Mouse (Mus musculus) embryonic facial prominence, embryonic 13.5 days (tissue): ENCODE data around the gene Scai. TPM values are rescaled to one million over a fixed set of nuclear protein-coding genes. Genes with fewer than 3 reads are reported as not detected.

ENCODE experiments used
- ATAC-seq: fragments of 200-750 bp; cut with Nextera tagmentation; 2 replicates; pipeline ENCODE4 v1.8.0; 2017; ENCODE audit warnings: low read depth; ENCODE audit not compliant: insufficient number of reproducible peaks, insufficient read depth, low FRiP score, low TSS enrichment
- H3K27ac ChIP-seq: fragments of 300-500 bp; sonication (generic); 2 replicates; pipeline ENCODE4 v1.5.1; 2015; ENCODE audit warnings: moderate library complexity, mild to moderate bottlenecking, inconsistent platforms
- H3K27me3 ChIP-seq: fragments of 300-500 bp; sonication (generic); 2 replicates; pipeline ENCODE4 v1.6.1; 2015; ENCODE audit warnings: mild to moderate bottlenecking, inconsistent platforms
- H3K36me3 ChIP-seq: fragments of 300-500 bp; sonication (generic); 2 replicates; pipeline ENCODE4 v1.6.1; 2015; ENCODE audit warnings: mild to moderate bottlenecking, inconsistent platforms
- H3K4me1 ChIP-seq: fragments of 300-500 bp; sonication (generic); 2 replicates; pipeline ENCODE4 v1.6.1; 2015; ENCODE audit warnings: inconsistent platforms
- H3K4me2 ChIP-seq: fragments of 300-500 bp; sonication (generic); 2 replicates; pipeline ENCODE4 v1.6.1; 2015; ENCODE audit warnings: moderate library complexity, mild to moderate bottlenecking, inconsistent platforms
- H3K4me3 ChIP-seq: fragments of 300-500 bp; sonication (generic); 2 replicates; pipeline ENCODE4 v1.5.1; 2015; ENCODE audit warnings: mild to moderate bottlenecking, inconsistent platforms
- H3K9ac ChIP-seq: fragments of 300-500 bp; sonication (generic); 2 replicates; pipeline ENCODE4 v1.6.1; 2015; ENCODE audit warnings: mild to moderate bottlenecking, inconsistent platforms
- H3K9me3 ChIP-seq: fragments of 300-500 bp; sonication (generic); 2 replicates; pipeline ENCODE4 v1.6.1; 2016; ENCODE audit warnings: inconsistent platforms
- WGBS: fragments of 180-500 bp; shearing (Covaris S2); methylation state at CpG from one replicate; pipeline ENCODE4 v1.1.7; 2015; ENCODE audit warnings: mixed read lengths; 5-methylcytosine and 5-hydroxymethylcytosine counted together
- polyA plus RNA-seq: library from polyadenylated mRNA; unstranded; fragments of >200 nt; fragmentation: Nextera tagmentation; extraction: Ambion mirVana; gene quantifications from 2 replicates; pipeline ENCODE4 v1.2.1, GENCODE M21; 2015

The Scai gene
- polyA plus RNA-seq, 1 experiment from 2014 or later, result 19.6 TPM

DNA sequence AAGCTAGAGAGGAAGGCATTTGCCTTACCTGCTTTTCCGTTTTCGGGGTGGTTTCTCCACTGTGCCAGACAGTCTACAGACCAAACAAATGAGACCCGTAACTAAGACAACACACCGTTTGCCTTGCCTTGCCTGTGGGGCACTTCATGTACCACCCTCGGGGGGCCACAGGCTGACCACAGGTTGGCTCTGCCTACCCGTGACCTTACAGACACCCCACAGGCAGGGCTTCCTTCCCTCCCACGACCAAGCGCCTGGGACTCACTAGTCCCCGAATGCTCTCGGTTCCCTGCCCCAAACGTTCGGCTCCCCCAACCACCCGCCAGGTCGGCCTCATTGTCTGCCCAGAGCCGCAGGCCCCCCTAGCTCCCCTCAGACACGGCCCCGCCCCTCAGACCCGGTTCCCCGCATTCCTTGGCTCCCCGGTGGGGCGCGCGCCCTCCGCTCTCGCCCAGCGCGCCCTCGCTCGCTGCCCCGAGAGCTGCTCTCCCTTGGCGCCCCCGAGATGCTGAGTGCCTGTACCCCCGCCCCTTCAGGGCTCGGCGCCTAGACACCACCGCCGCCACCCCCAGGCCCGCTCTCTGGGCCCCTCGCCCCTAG, 473 bp downstream of the Scai start:
- no peaks in the 10 kb centered on the region for H3K9me3 ChIP-seq
- peak overlapping the region; percentile 75 for H3K4me2 ChIP-seq
- H3K4me1 ChIP-seq, result peaks cover 11% of the 10 kb centered on the region
- H3K9ac ChIP-seq, result peak overlapping the region; percentile 91
- peak overlapping the region; percentile 98 for H3K27ac ChIP-seq
- peak overlapping the region; percentile 95 for H3K4me3 ChIP-seq
- H3K27me3 ChIP-seq, result no peaks in the 10 kb centered on the region
- peaks cover 26% of the 10 kb centered on the region for H3K36me3 ChIP-seq
- WGBS, result under 1% methylated on average over 39 of the region's 39 CpGs
- peak; percentile 85 for ATAC-seq

DNA sequence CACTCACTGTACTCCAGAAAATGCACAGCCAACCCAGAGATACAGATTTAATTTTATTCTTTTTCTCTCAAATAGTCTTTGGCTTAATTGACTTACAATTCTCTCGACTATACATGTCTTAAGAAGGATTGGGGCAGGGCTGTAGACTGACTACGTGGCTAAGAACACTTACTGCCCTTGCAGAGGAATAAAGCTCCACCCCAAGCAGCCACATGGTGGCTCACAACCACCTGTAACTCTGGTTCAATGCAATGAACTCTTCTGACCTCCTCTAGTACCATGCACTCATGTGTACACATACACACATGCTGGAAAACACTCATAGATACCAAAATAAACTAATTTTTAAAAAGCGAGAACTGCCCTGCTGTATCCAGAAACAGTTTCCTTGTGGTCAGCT, 4.6 kb downstream of the Scai start:
- H3K27me3 ChIP-seq, result no peaks in the 10 kb centered on the region
- peaks cover 42% of the 10 kb centered on the region for H3K36me3 ChIP-seq
- H3K9me3 ChIP-seq, result no peaks in the 10 kb centered on the region
- H3K4me2 ChIP-seq, result no peak overlapping the region
- H3K27ac ChIP-seq, result no peak overlapping the region
- H3K4me3 ChIP-seq, result no peak overlapping the region
- ATAC-seq, result no peak
- peaks cover 10% of the 10 kb centered on the region for H3K4me1 ChIP-seq
- H3K9ac ChIP-seq, result no peak overlapping the region
- 79% methylated on average over 3 of the region's 3 CpGs for WGBS

DNA sequence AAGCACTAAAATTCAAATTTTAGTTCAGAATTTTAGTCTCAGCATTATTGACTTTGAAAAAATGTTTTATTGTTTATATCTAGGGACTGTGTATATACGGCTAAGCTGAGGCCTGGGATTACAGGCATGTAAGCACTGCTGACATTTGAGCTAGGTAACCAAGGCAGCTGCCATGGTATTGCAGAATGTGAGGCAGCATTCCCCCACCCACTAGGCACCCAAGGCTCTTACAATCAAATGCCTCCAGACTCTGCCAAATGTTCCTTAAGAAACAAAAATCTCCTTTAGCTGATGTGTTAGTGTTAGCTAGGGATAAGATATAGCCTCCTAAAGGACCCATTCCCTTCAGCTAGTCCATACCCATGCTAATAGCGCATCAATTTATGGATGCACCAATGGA, 6.9 kb downstream of the Scai start:
- Histone ChIP-seq H3K4me3 (no peak overlapping the region), H3K4me1 (peaks cover 1% of the 10 kb centered on the region), H3K4me2 (no peak overlapping the region), H3K27ac (no peak overlapping the region), H3K27me3 (no peaks in the 10 kb centered on the region), H3K36me3 (peaks cover 49% of the 10 kb centered on the region), H3K9ac (no peak overlapping the region), H3K9me3 (no peaks in the 10 kb centered on the region)
- ATAC-seq, result no peak
- WGBS, result 86% methylated on average over 2 of the region's 2 CpGs

DNA sequence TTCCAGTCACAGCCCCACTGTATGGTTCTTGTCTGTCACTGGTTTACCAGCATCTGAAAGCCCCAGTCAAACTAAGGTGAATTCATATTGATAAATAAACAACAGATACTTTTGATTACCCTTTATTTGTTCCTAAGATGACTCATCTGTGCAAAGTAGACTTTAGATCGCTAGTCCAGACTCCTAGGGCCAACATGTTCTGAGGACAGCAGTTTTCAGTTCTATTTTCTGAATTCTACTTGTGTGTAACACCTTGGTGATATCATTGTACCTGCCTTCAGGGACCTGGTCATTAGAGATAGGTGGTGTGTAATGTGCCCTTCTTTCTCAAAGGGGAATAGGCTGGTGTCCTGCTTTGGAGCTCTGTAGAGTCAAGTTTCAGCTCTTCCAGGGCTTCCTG, 29.5 kb downstream of the Scai start:
- ATAC-seq, result no peak
- H3K36me3 ChIP-seq, result peaks cover 16% of the 10 kb centered on the region
- no peaks in the 10 kb centered on the region for H3K27me3 ChIP-seq
- H3K4me1 ChIP-seq, result no peaks in the 10 kb centered on the region
- H3K9me3 ChIP-seq, result no peaks in the 10 kb centered on the region
- H3K4me3 ChIP-seq, result no peak overlapping the region
- no peak overlapping the region for H3K4me2 ChIP-seq
- no peak overlapping the region for H3K27ac ChIP-seq
- 90% methylated on average over 1 of the region's 1 CpGs for WGBS
- H3K9ac ChIP-seq, result no peak overlapping the region

DNA sequence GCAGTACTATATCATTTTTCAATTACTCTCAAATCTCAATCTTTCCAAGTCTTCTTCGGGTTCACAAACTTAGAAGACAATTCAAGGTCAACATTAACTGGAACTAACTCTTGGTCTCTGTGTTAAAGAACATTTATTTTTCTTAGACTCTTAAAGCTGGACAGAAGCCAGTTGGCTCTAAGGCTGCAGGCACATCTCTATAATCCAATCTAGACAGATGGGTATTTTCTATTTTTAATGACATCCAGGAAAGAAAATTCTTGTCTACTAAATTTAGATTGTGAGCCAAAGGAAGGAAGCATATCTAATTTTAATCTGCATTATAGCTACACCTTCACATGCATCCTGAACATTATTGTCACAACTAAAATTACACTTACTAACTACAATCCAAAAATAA, 32.6 kb downstream of the Scai start:
- no peak for ATAC-seq
- 75% methylated on average over 1 of the region's 1 CpGs for WGBS
- H3K4me1 ChIP-seq, result no peaks in the 10 kb centered on the region
- no peaks in the 10 kb centered on the region for H3K9me3 ChIP-seq
- no peak overlapping the region for H3K4me2 ChIP-seq
- no peaks in the 10 kb centered on the region for H3K27me3 ChIP-seq
- peaks cover 25% of the 10 kb centered on the region for H3K36me3 ChIP-seq
- no peak overlapping the region for H3K27ac ChIP-seq
- no peak overlapping the region for H3K4me3 ChIP-seq
- H3K9ac ChIP-seq, result no peak overlapping the region

DNA sequence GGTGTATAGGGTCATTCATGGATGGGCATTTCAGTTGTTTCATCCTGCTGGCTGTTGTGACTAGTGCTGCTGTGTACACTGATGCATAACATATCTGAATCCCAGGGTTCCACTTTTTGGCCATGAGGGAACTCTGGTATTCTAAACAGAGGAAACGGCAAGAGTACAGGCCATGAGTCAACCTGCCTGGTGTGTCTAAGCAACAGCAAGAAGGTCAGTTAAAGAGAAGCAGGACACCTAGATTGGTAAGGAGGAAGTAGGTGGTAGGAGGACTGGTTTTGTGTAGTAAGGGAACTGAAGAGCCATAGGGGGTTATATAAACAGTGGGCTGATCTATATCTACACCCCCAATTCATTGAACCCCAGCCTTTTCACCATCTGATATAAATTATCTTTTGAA, 33.7 kb downstream of the Scai start:
- Histone ChIP-seq H3K9me3 (no peaks in the 10 kb centered on the region), H3K27me3 (no peaks in the 10 kb centered on the region), H3K27ac (no peak overlapping the region), H3K4me1 (no peaks in the 10 kb centered on the region), H3K4me3 (no peak overlapping the region), H3K4me2 (no peak overlapping the region), H3K36me3 (peaks cover 25% of the 10 kb centered on the region), H3K9ac (no peak overlapping the region)
- no peak for ATAC-seq
- WGBS, result 86% methylated on average over 1 of the region's 1 CpGs

DNA sequence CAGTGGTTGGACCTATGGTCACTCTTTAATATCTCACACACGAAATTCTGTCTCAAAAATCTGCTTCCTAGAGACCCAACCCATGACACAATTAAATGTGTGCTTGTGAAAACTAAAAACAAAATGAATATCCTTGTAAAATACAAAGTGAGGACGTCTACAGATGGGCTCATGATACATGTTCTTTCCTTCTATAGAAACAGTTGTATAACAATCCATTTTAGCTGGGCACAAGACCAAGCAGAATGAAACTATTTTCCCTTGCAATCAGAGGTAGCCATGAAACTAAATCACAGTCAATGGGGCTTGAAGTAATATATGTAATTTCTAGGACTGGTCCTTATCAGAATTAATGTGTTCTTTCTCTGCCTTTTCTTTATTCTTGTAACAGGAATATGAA, 39.6 kb downstream of the Scai start:
- no peaks in the 10 kb centered on the region for H3K9me3 ChIP-seq
- WGBS, result 71% methylated on average over 2 of the region's 2 CpGs
- ATAC-seq, result no peak
- H3K27ac ChIP-seq, result no peak overlapping the region
- H3K4me3 ChIP-seq, result no peak overlapping the region
- H3K27me3 ChIP-seq, result no peaks in the 10 kb centered on the region
- no peak overlapping the region for H3K9ac ChIP-seq
- peaks cover 22% of the 10 kb centered on the region; the same call in 1 of the 2 replicates for H3K36me3 ChIP-seq
- no peaks in the 10 kb centered on the region for H3K4me1 ChIP-seq
- H3K4me2 ChIP-seq, result no peak overlapping the region

DNA sequence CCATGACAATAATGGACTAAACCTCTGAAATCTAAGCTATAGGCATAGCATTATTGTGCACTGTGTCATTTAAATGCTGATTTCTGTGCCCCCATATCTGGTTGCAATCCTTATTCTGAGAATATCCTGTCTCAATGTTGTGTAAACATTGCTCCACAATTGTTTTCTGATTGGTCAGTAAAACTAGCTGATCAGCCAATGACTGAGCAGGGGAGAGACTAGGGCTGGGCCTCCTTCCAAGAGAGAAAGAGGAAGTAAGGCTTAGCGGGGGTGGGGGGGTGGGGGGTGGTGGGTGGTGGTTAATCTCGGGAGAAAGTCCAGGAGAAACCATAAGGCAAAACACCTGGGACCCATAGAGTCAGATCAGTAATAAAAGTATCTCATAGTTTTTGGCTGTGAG, 42.5 kb downstream of the Scai start:
- Histone ChIP-seq H3K27me3 (no peaks in the 10 kb centered on the region), H3K4me1 (no peaks in the 10 kb centered on the region), H3K36me3 (peaks cover 21% of the 10 kb centered on the region; the same call in 1 of the 2 replicates), H3K9me3 (no peaks in the 10 kb centered on the region), H3K4me2 (no peak overlapping the region), H3K4me3 (no peak overlapping the region), H3K9ac (no peak overlapping the region), H3K27ac (no peak overlapping the region)
- ATAC-seq, result no peak
- 45% methylated on average over 1 of the region's 2 CpGs for WGBS

DNA sequence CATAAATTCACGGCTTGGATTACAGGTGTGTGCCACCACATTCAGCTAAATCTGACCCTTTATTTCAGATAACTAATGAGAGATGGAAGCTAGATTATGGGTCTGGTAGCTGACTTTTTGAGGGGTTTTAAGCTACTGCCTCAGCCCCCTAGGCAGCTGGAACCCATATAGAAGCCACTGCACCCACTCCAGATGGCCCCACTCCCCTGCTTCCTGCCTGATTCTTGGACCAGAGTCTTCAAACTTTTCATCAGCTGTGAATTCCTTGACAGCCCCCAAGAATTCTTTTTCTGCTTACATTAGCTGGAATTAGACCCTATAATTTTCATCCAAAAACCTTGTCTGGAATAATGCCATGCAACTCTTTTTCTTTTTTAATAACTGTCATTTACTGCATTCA, 44.1 kb downstream of the Scai start:
- no peak overlapping the region for H3K4me3 ChIP-seq
- WGBS, result 87% methylated on average over 1 of the region's 1 CpGs

DNA sequence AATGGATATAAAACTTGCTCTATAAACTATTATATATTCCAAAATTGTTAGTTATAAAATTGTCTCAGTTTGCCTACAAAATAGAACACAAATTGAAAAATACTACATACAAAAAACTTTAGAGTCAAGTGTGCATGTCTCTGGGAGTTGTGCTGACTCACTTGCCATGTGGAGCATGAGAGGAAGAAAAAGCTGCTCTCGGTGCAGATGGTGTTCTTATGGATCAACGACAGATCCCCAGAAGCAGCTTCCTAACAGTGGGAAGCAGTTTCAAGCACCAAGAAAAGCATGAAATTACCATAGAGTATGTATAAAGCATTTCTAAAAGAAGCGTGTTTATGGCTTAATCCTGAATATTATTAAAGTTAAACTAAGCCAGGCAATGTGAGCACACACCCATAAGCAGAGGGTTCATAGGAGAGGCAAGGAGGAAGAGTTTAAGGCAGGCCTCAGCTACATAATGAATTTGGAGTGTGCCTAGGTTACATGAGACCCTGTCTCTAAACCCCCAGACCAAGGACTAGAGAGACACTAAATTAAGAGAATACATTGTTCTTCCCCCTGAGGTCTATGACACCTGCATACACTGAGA, 48.1 kb downstream of the Scai start:
- 74% methylated on average over 3 of the region's 3 CpGs for WGBS
- ATAC-seq, result no peak
- no peak overlapping the region for H3K27ac ChIP-seq

More for the DNA sequence above, 44.1 kb downstream of the Scai start:
- Histone ChIP-seq H3K9me3 (no peaks in the 10 kb centered on the region), H3K27me3 (no peaks in the 10 kb centered on the region), H3K9ac (no peak overlapping the region), H3K27ac (no peak overlapping the region), H3K4me2 (no peak overlapping the region), H3K36me3 (peaks cover 21% of the 10 kb centered on the region; the same call in 1 of the 2 replicates), H3K4me1 (no peaks in the 10 kb centered on the region)
- no peak for ATAC-seq

DNA sequence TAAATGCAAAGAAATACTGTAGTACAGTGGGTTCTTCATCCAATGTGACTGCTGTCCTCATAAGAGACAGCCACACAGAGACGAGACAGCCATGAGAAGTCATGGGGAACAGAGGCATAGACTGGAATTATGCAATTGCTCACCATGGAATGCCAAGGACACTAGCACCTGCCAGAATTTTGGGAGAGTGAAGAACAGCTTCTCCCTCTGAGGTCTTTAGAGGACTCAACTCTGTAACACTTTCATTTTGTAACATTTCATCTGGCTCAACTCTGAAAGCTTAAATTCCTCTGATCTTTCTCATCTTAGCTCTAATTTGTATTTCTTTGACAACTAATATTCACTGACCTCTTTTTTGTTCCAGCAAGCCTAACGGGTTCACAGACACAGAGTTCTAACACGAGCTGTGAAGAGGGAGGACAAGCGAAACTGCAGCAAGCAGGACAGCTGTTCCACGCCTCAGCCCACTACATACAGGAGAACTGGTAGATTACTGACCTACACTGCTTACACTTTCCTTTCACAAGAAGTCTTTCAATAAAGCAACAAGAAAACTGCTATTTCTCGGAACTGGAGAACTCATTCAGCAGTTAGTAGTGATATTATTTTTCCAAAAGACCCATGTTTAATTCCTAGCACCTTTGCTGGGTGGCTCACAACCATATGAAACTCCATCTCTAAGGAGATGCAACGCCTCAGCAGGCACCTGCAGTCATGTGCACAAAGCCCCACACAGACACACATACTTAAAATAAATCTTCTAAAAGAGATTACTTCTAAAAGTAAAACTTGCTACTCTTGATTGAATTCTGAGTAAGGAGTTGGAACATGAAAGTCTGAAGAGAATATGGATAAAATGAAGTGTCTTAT, 49.7 kb downstream of the Scai start:
- H3K4me1 ChIP-seq, result no peaks in the 10 kb centered on the region
- 89% methylated on average over 7 of the region's 7 CpGs for WGBS
- H3K9me3 ChIP-seq, result no peaks in the 10 kb centered on the region
- peaks cover 19% of the 10 kb centered on the region; the same call in 1 of the 2 replicates for H3K36me3 ChIP-seq
- H3K4me3 ChIP-seq, result no peak overlapping the region
- H3K9ac ChIP-seq, result no peak overlapping the region
- no peak overlapping the region for H3K4me2 ChIP-seq
- H3K27me3 ChIP-seq, result no peaks in the 10 kb centered on the region
- no peak overlapping the region for H3K27ac ChIP-seq
- ATAC-seq, result no peak

More for the DNA sequence above, 48.1 kb downstream of the Scai start:
- H3K27me3 ChIP-seq, result no peaks in the 10 kb centered on the region
- H3K4me2 ChIP-seq, result no peak overlapping the region
- no peaks in the 10 kb centered on the region for H3K9me3 ChIP-seq
- H3K36me3 ChIP-seq, result peaks cover 12% of the 10 kb centered on the region; the same call in 1 of the 2 replicates
- H3K9ac ChIP-seq, result no peak overlapping the region
- H3K4me3 ChIP-seq, result no peak overlapping the region
- H3K4me1 ChIP-seq, result no peaks in the 10 kb centered on the region
